Mouse (Mus musculus): ENCODE measurements around the gene Usp31. TPM values are rescaled to one million over a fixed set of nuclear protein-coding genes. Genes with fewer than 3 reads are reported as not detected.

Usp31 gene
- polyA plus RNA-seq, 1 experiment from 2014 or later: 4.5 TPM

DNA sequence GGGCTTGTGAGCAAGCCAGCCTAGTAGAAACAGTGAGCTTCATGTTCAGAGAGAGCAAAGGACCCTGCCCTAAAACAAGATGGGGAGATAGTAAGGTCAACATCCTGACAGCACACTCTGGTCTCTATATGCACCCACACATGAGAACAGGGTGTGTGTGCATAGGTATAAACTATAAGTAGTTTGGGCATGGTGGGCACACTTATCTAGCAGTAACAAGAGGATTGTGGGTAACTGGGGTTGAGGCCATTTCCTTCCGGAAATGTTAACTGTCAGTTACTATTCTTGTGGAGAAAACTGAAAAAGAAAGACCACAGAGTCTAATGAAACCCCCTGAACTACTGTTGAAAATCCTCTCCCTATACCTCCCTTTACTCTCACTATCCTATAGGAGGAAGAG lies 112.4 kb downstream of the Usp31 start:
- 90% methylated on average over 1 of the region's 1 CpGs for WGBS
- no peak overlapping the region for H3K27ac ChIP-seq (ENCODE audit: low read depth, low read length)
- no peaks in the 10 kb centered on the region for H3K27me3 ChIP-seq (ENCODE audit: control insufficient read depth, insufficient read depth, low read length)
- H3K4me1 ChIP-seq (ENCODE audit: control insufficient read depth, insufficient read depth, low read length): no peaks in the 10 kb centered on the region
- ATAC-seq (ENCODE audit: insufficient read depth, low FRiP score, low TSS enrichment) (no peak), DNase-seq (ENCODE audit: low spot score) (no peak)
- H3K9ac ChIP-seq (ENCODE audit: low read length): no peak overlapping the region
- no peak overlapping the region for H3K4me2 ChIP-seq (ENCODE audit: low read depth)
- no peaks in the 10 kb centered on the region for H3K9me3 ChIP-seq (ENCODE audit: control insufficient read depth, low read length)
- no peak overlapping the region for H3K4me3 ChIP-seq (ENCODE audit: low read depth, low read length)
- H3K36me3 ChIP-seq (ENCODE audit: control insufficient read depth, insufficient read depth, low read length): no peaks in the 10 kb centered on the region

Other genes with a start within 250 kb of the Usp31 start
- 0.07 and 0.35 TPM in 2 replicates for gene Scnn1g, start 27.2 kb upstream of the Usp31 start, polyA plus RNA-seq (2014; fragmentation: Nextera tagmentation; extraction: Ambion mirVana)
- gene Scnn1b, start 157.8 kb upstream of the Usp31 start, polyA plus RNA-seq (2014; fragmentation: Nextera tagmentation; extraction: Ambion mirVana): 0.19 TPM in 1 of 2 replicates, not detected in the other

Data from neural tube, embryonic 11.5 days (tissue).